Mouse (Mus musculus) intestine, embryonic 16.5 days (tissue): ENCODE data around the gene Anapc2. TPM values are rescaled to one million over a fixed set of nuclear protein-coding genes. Genes with fewer than 3 reads are reported as not detected.

ENCODE experiments used
- ATAC-seq: fragments of 200-750 bp; cut with Nextera tagmentation; 2 replicates; pipeline ENCODE4 v1.8.0; 2017; ENCODE audit warnings: moderate TSS enrichment, moderate library complexity
- H3K27ac ChIP-seq: fragments of 300-500 bp; sonication (generic); 2 replicates; pipeline ENCODE4 v1.5.1; 2014; ENCODE audit warnings: mild to moderate bottlenecking, low read length
- H3K27me3 ChIP-seq: fragments of 300-500 bp; sonication (generic); replicated peaks from 2 replicates; pipeline ENCODE4 v1.6.1; 2014; ENCODE audit warnings: low read length, control low read depth, mixed read lengths; ENCODE audit not compliant: control insufficient read depth, insufficient read depth
- H3K36me3 ChIP-seq: fragments of 300-500 bp; sonication (generic); 2 replicates; pipeline ENCODE4 v1.6.1; 2014; ENCODE audit warnings: low read length, control low read depth; ENCODE audit not compliant: control insufficient read depth, insufficient read depth
- H3K4me1 ChIP-seq: fragments of 300-500 bp; sonication (generic); 2 replicates; pipeline ENCODE4 v1.6.1; 2014; ENCODE audit warnings: low read length, control low read depth, mixed read lengths; ENCODE audit not compliant: control insufficient read depth, insufficient read depth
- H3K4me2 ChIP-seq: fragments of 300-500 bp; sonication (generic); 2 replicates; pipeline ENCODE4 v1.6.1; 2014; ENCODE audit warnings: low read depth, low read length, control low read depth
- H3K4me3 ChIP-seq: fragments of 300-500 bp; sonication (generic); 2 replicates; pipeline ENCODE4 v1.5.1; 2014; ENCODE audit warnings: mild to moderate bottlenecking, low read length
- H3K9ac ChIP-seq: fragments of 300-500 bp; sonication (generic); 2 replicates; pipeline ENCODE4 v1.6.1; 2014; ENCODE audit warnings: low read depth, low read length
- H3K9me3 ChIP-seq: fragments of 300-500 bp; sonication (generic); 2 replicates; pipeline ENCODE4 v1.6.1; 2016; ENCODE audit warnings: low read length, control low read depth; ENCODE audit not compliant: control insufficient read depth
- WGBS: fragments of 180-500 bp; shearing (Covaris S2); extraction: QIAGEN DNeasy Blood & Tissue Kit; methylation state at CpG from one replicate; pipeline ENCODE4 v1.1.7; 2014; 5-methylcytosine and 5-hydroxymethylcytosine counted together
- polyA plus RNA-seq: library from polyadenylated mRNA; unstranded; fragments of >200 nt; fragmentation: Nextera tagmentation; extraction: Ambion mirVana; gene quantifications from 2 replicates; pipeline ENCODE4 v1.2.1, GENCODE M21; 2015

Anapc2 gene
- polyA plus RNA-seq: 91.4 and 97.3 TPM in 2 replicates

- H3K36me3 ChIP-seq: peaks cover 16% of the 10 kb centered on the region
- under 1% methylated on average over 54 of the region's 55 CpGs for WGBS
These were observed at the start of gene Anapc2, which contains the start of gene Ssna1 for GRCm38 (mm10) chr2:25271827-25272511. Anapc2 (plus strand) TSS chr2:25272478. Ssna1 (minus strand) TSS chr2:25272438.

DNA sequence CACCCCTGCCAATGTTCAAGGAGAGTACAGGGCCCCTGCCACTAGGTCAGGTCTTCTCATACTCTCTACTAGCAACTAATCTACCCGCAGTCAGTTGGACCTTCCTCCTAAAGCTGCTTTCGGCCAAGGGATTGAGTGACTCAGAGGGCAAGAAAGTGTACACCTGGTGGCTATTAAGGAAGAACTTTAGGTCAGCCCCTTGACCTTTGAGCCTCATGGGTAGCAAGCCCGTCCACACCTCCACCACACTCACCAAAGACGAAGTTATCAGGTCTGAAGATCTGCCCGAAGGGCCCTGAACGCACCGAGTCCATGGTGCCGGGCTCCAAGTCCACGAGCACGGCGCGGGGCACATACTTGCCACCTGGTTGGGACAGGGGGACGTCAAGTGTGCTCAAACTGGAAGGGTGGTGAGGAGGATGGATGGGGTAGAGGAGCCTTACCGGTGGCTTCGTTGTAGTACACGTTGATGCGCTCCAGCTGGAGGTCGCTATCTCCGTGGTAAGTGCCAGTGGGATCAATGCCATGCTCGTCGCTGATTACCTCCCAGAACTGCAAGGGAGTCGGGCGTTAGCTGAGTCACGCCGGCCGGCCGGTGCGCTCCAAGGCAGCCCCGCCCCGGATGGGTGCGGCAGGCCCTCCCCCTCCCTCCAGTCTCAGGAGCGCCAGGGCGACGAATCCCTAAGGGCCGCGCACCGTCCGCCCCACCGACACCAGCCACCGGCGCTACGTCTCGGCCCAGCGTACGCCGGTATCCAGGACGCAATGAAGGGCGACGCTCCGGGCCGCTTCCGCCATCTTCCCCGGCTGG is 48.4 kb upstream of the Anapc2 start:
- Histone ChIP-seq H3K9me3 (no peaks in the 10 kb centered on the region), H3K4me1 (peaks cover 29% of the 10 kb centered on the region), H3K9ac (peak overlapping the region; percentile 89), H3K4me2 (peak overlapping the region; percentile 73), H3K27ac (peak overlapping the region; percentile 98), H3K27me3 (no peaks in the 10 kb centered on the region), H3K36me3 (0 out of 2 replicates have a peak, but pooled peaks cover 4% of the 10 kb centered on the region), H3K4me3 (peak overlapping the region; percentile 86)
- ATAC-seq: peak; percentile 69
- WGBS: 1% methylated on average over 50 of the region's 53 CpGs

More at GRCm38 (mm10) chr2:25271827-25272511, at the start of gene Anapc2, which contains the start of gene Ssna1:
- no peaks in the 10 kb centered on the region for H3K27me3 ChIP-seq
- peaks cover 32% of the 10 kb centered on the region for H3K4me1 ChIP-seq
- ATAC-seq: peak; percentile 95
- H3K4me3 ChIP-seq: peak within 1 kb of the TSS; percentile 92
- H3K4me2 ChIP-seq: peak within 1 kb of the TSS; percentile 91
- peak within 1 kb of the TSS; percentile 94 for H3K9ac ChIP-seq
- H3K9me3 ChIP-seq: no peaks in the 10 kb centered on the region
- H3K27ac ChIP-seq: peak within 1 kb of the TSS; percentile 85

DNA sequence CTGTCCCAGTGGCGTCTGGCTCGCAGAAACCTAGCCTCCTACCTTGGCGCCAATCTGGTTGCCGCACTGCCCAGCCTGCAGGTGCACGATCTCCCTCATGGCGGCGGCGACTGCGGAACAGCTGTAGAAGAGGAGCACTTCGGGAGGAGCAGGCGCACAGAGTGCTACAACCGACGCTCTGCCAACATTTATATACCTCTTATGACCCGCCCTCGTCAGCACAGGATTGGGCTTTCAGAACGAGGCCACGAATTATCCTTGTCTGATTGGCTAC is 47.8 kb upstream of the Anapc2 start, which contains the start of gene Tubb4b:
TSS of gene Tubb4b (minus strand) at position 211 of the 274 bp plus-strand sequence.
- ATAC-seq: no peak
- H3K4me1 ChIP-seq: peaks cover 34% of the 10 kb centered on the region

DNA sequence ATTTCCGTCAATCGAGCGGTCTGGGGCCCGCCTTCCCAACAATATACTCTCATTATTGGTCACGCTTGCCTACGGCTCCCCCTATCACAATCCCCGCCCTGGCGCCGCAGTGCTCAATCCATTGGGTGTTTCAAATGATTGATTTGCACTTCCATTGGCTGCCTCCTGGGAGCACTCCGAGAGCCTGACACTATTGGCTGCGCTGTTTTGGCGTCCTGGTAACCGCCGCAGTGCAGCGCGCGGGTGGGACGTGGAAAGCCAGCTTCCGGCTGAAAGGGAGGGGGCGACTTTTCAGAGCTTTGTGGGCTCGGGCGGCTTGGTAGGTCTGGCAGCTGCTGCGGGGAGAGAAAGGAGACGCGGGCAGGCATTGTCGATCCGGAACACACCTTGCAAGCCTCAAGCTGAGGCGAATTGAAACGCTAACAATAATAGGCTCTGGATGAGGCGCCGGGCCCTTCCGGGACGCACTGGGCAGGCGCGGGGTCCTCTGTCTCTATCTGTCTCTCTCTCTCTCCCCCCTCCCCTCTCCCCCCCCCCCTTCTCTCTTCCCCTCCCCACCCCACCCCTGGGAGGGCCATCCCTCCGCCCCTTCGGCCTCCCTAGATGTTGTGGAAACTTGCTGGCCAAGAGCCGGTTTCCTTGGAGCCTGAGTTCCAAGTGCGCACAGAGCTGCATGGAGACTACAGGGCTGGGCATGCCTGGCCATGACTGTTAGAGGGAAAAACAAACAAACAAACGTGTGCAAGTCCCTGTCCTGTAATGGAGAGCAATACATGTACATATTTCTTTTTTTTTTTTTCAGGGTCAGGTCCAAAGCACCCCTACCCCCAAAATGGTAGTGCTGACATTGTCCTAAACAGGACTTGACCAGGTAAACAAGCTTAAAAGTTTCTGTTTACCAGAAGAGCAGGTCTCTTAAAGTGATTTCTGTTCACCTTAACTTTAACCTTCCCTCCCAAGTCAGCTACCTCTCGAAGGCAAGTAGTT is 47.2 kb upstream of the Anapc2 start:
- WGBS: 2% methylated on average over 41 of the region's 41 CpGs
- H3K4me3 ChIP-seq: peak overlapping the region; percentile 65
- no peaks in the 10 kb centered on the region for H3K27me3 ChIP-seq
- H3K9me3 ChIP-seq: no peaks in the 10 kb centered on the region
- H3K4me2 ChIP-seq: peak overlapping the region; percentile 56
- peak overlapping the region; percentile 76 for H3K9ac ChIP-seq
- ATAC-seq: peak; percentile 94
- H3K36me3 ChIP-seq: 0 out of 2 replicates have a peak, but pooled peaks cover 4% of the 10 kb centered on the region
- peaks cover 34% of the 10 kb centered on the region for H3K4me1 ChIP-seq
- H3K27ac ChIP-seq: peak overlapping the region; percentile 99

More for the DNA sequence above, 47.8 kb upstream of the Anapc2 start, which contains the start of gene Tubb4b:
- H3K36me3 ChIP-seq: 0 out of 2 replicates have a peak, but pooled peaks cover 4% of the 10 kb centered on the region
- peak within 1 kb of the TSS; percentile 73 for H3K4me2 ChIP-seq
- H3K4me3 ChIP-seq: peak within 1 kb of the TSS; percentile 86
- H3K27me3 ChIP-seq: no peaks in the 10 kb centered on the region
- WGBS: under 1% methylated on average over 17 of the region's 17 CpGs
- no peaks in the 10 kb centered on the region for H3K9me3 ChIP-seq
- peak within 1 kb of the TSS; percentile 89 for H3K9ac ChIP-seq
- H3K27ac ChIP-seq: peak within 1 kb of the TSS; percentile 99

DNA sequence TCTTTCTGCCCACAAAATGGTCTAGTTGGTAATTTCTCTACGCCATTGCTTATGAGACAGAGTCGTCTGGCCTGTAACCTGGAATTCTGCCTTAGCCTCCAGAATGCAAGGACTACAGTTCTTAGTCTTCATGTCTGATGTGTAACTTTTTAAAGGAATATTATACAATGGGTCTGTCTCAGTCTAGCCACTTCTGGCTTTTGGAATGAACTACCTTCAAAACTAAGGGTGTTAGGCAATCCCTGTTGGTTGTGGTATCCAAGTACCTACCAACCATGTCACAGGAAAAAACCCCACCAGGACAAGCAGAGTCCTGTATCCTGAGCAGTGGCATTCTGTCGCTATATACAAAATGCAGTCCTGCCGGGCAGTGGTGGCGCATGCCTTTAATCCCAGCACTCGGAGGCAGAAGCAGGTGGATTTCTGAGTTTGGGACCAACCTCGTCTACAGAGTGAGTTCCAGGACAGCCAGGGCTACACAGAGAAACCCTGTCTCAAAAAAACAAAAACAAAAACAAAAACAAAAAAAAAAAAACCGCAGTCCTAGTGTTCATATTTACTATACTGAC is 46.4 kb upstream of the Anapc2 start:
- Histone ChIP-seq H3K36me3 (0 out of 2 replicates have a peak, but pooled peaks cover 4% of the 10 kb centered on the region), H3K27me3 (no peaks in the 10 kb centered on the region), H3K9me3 (no peaks in the 10 kb centered on the region), H3K9ac (peak overlapping the region; percentile 76), H3K4me2 (peak overlapping the region; percentile 56), H3K4me1 (peaks cover 34% of the 10 kb centered on the region), H3K27ac (peak overlapping the region; percentile 99), H3K4me3 (peak overlapping the region; percentile 65)
- WGBS: 75% methylated on average over 8 of the region's 8 CpGs
- no peak for ATAC-seq

GRCm38 (mm10) chr2:25226864-25227263 is 45.4 kb upstream of the Anapc2 start:
- Histone ChIP-seq H3K27ac (no peak overlapping the region), H3K9ac (no peak overlapping the region), H3K27me3 (no peaks in the 10 kb centered on the region), H3K4me3 (no peak overlapping the region), H3K4me1 (peaks cover 28% of the 10 kb centered on the region), H3K36me3 (0 out of 2 replicates have a peak, but pooled peaks cover under 1% of the 10 kb centered on the region), H3K4me2 (no peak overlapping the region), H3K9me3 (no peaks in the 10 kb centered on the region)
- ATAC-seq: no peak
- 79% methylated on average over 5 of the region's 5 CpGs for WGBS

GRCm38 (mm10) chr2:25227406-25227805 is 44.9 kb upstream of the Anapc2 start:
- WGBS: 87% methylated on average over 4 of the region's 4 CpGs

DNA sequence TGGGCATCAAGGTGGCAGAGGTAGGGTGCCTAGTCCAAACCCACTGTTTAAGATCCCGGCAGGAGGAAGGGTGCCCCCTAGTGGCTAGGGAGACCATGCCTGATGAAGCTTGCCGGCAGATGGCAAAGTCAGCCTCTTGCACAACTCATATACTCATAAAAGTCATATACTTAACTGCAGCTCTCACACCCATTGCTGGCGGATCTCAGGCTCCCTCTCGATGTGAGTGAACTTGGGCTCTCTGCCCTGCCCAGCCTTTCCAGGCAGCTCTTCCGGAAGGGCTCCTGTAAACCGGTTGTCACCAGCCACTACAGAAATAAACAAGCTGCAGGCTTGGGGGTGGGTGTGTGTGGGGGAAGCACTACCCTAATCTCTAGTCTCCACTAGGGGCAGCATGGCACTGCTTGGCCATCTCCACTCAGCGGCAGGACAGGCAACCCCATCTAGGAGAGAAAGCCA is 43.8 kb upstream of the Anapc2 start:
- Histone ChIP-seq H3K4me2 (peak overlapping the region; percentile 44), H3K9ac (peak overlapping the region; percentile 61), H3K9me3 (no peaks in the 10 kb centered on the region), H3K36me3 (no peaks in the 10 kb centered on the region), H3K4me1 (peaks cover 28% of the 10 kb centered on the region), H3K27me3 (no peaks in the 10 kb centered on the region), H3K27ac (peak overlapping the region; percentile 78), H3K4me3 (peak overlapping the region; percentile 31)
- ATAC-seq: peak; percentile 32
- under 1% methylated on average over 7 of the region's 7 CpGs for WGBS

More at GRCm38 (mm10) chr2:25227406-25227805, 44.9 kb upstream of the Anapc2 start:
- H3K36me3 ChIP-seq: no peaks in the 10 kb centered on the region
- peaks cover 27% of the 10 kb centered on the region for H3K4me1 ChIP-seq
- no peak overlapping the region for H3K4me3 ChIP-seq
- no peaks in the 10 kb centered on the region for H3K9me3 ChIP-seq
- ATAC-seq: no peak
- H3K9ac ChIP-seq: no peak overlapping the region
- H3K27ac ChIP-seq: no peak overlapping the region
- H3K27me3 ChIP-seq: no peaks in the 10 kb centered on the region
- H3K4me2 ChIP-seq: no peak overlapping the region
